Mouse (Mus musculus): ENCODE measurements at regions not wholly inside any gene's neighbourhood (a gene's known extent, or its start where the extent isn't known, plus 50 kb on each side); places are given as distances from the start of the nearest gene placed in this dataset.

- Histone ChIP-seq H3K4me2 (no peak overlapping the region), H3K9me3 (no peaks in the 10 kb centered on the region), H3K9ac (no peak overlapping the region), H3K4me3 (no peak overlapping the region), H3K4me1 (peaks cover 31% of the 10 kb centered on the region), H3K36me3 (no peaks in the 10 kb centered on the region), H3K27me3 (no peaks in the 10 kb centered on the region), H3K27ac (no peak overlapping the region)
- peak; percentile 59; the same call in 1 of the 2 replicates for ATAC-seq (ENCODE audit: insufficient number of reproducible peaks, low FRiP score, low TSS enrichment, low read depth)
- 47% methylated on average over 6 of the region's 6 CpGs for WGBS
Measured at GRCm38 (mm10) chr12:70547199-70547598, 94.3 kb downstream of the Tmx1 start.

GRCm38 (mm10) chr12:70549296-70549695, 96.4 kb downstream of the Tmx1 start:
- no peaks in the 10 kb centered on the region for H3K27me3 ChIP-seq
- H3K27ac ChIP-seq, result no peak overlapping the region
- H3K4me3 ChIP-seq, result no peak overlapping the region
- H3K9me3 ChIP-seq, result no peaks in the 10 kb centered on the region
- H3K36me3 ChIP-seq, result no peaks in the 10 kb centered on the region
- no peak for ATAC-seq (ENCODE audit: insufficient number of reproducible peaks, low FRiP score, low TSS enrichment, low read depth)
- H3K4me2 ChIP-seq, result no peak overlapping the region
- H3K9ac ChIP-seq, result no peak overlapping the region
- 69% methylated on average over 9 of the region's 9 CpGs for WGBS
- peaks cover 16% of the 10 kb centered on the region; the same call in 1 of the 2 replicates for H3K4me1 ChIP-seq

GRCm38 (mm10) chr12:70553866-70554265, 101.0 kb downstream of the Tmx1 start:
- ATAC-seq (ENCODE audit: insufficient number of reproducible peaks, low FRiP score, low TSS enrichment, low read depth), result no peak
- Histone ChIP-seq H3K4me1 (0 out of 2 replicates have a peak, but pooled peaks cover 6% of the 10 kb centered on the region), H3K4me3 (no peak overlapping the region), H3K27ac (no peak overlapping the region), H3K36me3 (no peaks in the 10 kb centered on the region), H3K4me2 (no peak overlapping the region), H3K9ac (no peak overlapping the region), H3K9me3 (no peaks in the 10 kb centered on the region), H3K27me3 (no peaks in the 10 kb centered on the region)
- WGBS, result 79% methylated on average over 6 of the region's 6 CpGs

- no peak overlapping the region for H3K27ac ChIP-seq
- H3K27me3 ChIP-seq, result no peaks in the 10 kb centered on the region
- WGBS, result 59% methylated on average over 7 of the region's 7 CpGs
- H3K4me2 ChIP-seq, result no peak overlapping the region
- no peak for ATAC-seq (ENCODE audit: insufficient number of reproducible peaks, low FRiP score, low TSS enrichment, low read depth)
- no peak overlapping the region for H3K9ac ChIP-seq
- 0 out of 2 replicates have a peak, but pooled peaks cover 6% of the 10 kb centered on the region for H3K4me1 ChIP-seq
- no peak overlapping the region for H3K4me3 ChIP-seq
- H3K9me3 ChIP-seq, result no peaks in the 10 kb centered on the region
- H3K36me3 ChIP-seq, result no peaks in the 10 kb centered on the region
Measured at GRCm38 (mm10) chr12:70554586-70554985, 101.7 kb downstream of the Tmx1 start.

GRCm38 (mm10) chr12:70555723-70556122, 102.8 kb downstream of the Tmx1 start:
- Histone ChIP-seq H3K9ac (no peak overlapping the region), H3K36me3 (no peaks in the 10 kb centered on the region), H3K4me1 (0 out of 2 replicates have a peak, but pooled peaks cover 6% of the 10 kb centered on the region), H3K9me3 (no peaks in the 10 kb centered on the region), H3K4me3 (no peak overlapping the region), H3K4me2 (no peak overlapping the region), H3K27me3 (no peaks in the 10 kb centered on the region), H3K27ac (no peak overlapping the region; the same call in 1 of the 2 replicates)
- 60% methylated on average over 3 of the region's 3 CpGs for WGBS
- no peak for ATAC-seq (ENCODE audit: insufficient number of reproducible peaks, low FRiP score, low TSS enrichment, low read depth)

- Histone ChIP-seq H3K4me2 (no peak overlapping the region), H3K27me3 (no peaks in the 10 kb centered on the region), H3K4me1 (0 out of 2 replicates have a peak, but pooled peaks cover 6% of the 10 kb centered on the region), H3K9me3 (no peaks in the 10 kb centered on the region), H3K27ac (no peak overlapping the region), H3K36me3 (no peaks in the 10 kb centered on the region), H3K9ac (no peak overlapping the region), H3K4me3 (no peak overlapping the region)
- 82% methylated on average over 6 of the region's 6 CpGs for WGBS
- ATAC-seq (ENCODE audit: insufficient number of reproducible peaks, low FRiP score, low TSS enrichment, low read depth), result no peak
Measured at GRCm38 (mm10) chr12:70556820-70557219, 103.9 kb downstream of the Tmx1 start.

- Histone ChIP-seq H3K9ac (no peak overlapping the region), H3K27me3 (no peaks in the 10 kb centered on the region), H3K4me3 (no peak overlapping the region), H3K9me3 (no peaks in the 10 kb centered on the region), H3K4me2 (no peak overlapping the region), H3K27ac (no peak overlapping the region), H3K36me3 (no peaks in the 10 kb centered on the region), H3K4me1 (no peaks in the 10 kb centered on the region)
- 76% methylated on average over 4 of the region's 4 CpGs for WGBS
- no peak for ATAC-seq (ENCODE audit: insufficient number of reproducible peaks, low FRiP score, low TSS enrichment, low read depth)
Measured at GRCm38 (mm10) chr12:70563446-70563845, 110.6 kb downstream of the Tmx1 start.

- 0 out of 2 replicates have a peak, but pooled peaks cover 3% of the 10 kb centered on the region for H3K4me1 ChIP-seq
- no peak overlapping the region for H3K4me2 ChIP-seq
- no peak overlapping the region for H3K9ac ChIP-seq
- H3K9me3 ChIP-seq, result no peaks in the 10 kb centered on the region
- no peaks in the 10 kb centered on the region for H3K27me3 ChIP-seq
- no peak for ATAC-seq (ENCODE audit: insufficient number of reproducible peaks, low FRiP score, low TSS enrichment, low read depth)
- H3K27ac ChIP-seq, result no peak overlapping the region
- no peaks in the 10 kb centered on the region for H3K36me3 ChIP-seq
- H3K4me3 ChIP-seq, result no peak overlapping the region
- WGBS, result 52% methylated on average over 7 of the region's 7 CpGs
Measured at GRCm38 (mm10) chr12:70575665-70576064, 122.8 kb downstream of the Tmx1 start.

GRCm38 (mm10) chr12:70577769-70578168, 124.9 kb downstream of the Tmx1 start:
- H3K4me1 ChIP-seq, result 0 out of 2 replicates have a peak, but pooled peaks cover 3% of the 10 kb centered on the region
- 0 out of 2 replicates have a peak, but pooled peaks have one; percentile 65 for ATAC-seq (ENCODE audit: insufficient number of reproducible peaks, low FRiP score, low TSS enrichment, low read depth)
- H3K9me3 ChIP-seq, result no peaks in the 10 kb centered on the region
- no peaks in the 10 kb centered on the region for H3K36me3 ChIP-seq
- H3K9ac ChIP-seq, result no peak overlapping the region
- no peak overlapping the region for H3K4me2 ChIP-seq
- WGBS, result 54% methylated on average over 4 of the region's 4 CpGs
- no peak overlapping the region for H3K27ac ChIP-seq
- H3K27me3 ChIP-seq, result no peaks in the 10 kb centered on the region
- no peak overlapping the region for H3K4me3 ChIP-seq

- no peak overlapping the region for H3K4me3 ChIP-seq
- no peak for ATAC-seq (ENCODE audit: insufficient number of reproducible peaks, low FRiP score, low TSS enrichment, low read depth)
- H3K9me3 ChIP-seq, result no peaks in the 10 kb centered on the region
- H3K4me1 ChIP-seq, result 0 out of 2 replicates have a peak, but pooled peaks cover 3% of the 10 kb centered on the region
- no peaks in the 10 kb centered on the region for H3K36me3 ChIP-seq
- no peak overlapping the region for H3K4me2 ChIP-seq
- H3K27me3 ChIP-seq, result no peaks in the 10 kb centered on the region
- WGBS, result 75% methylated on average over 8 of the region's 8 CpGs
- H3K9ac ChIP-seq, result no peak overlapping the region
- H3K27ac ChIP-seq, result no peak overlapping the region
Measured at GRCm38 (mm10) chr12:70579328-70579905, 126.5 kb downstream of the Tmx1 start.

- no peak overlapping the region for H3K4me2 ChIP-seq
- no peak for ATAC-seq (ENCODE audit: insufficient number of reproducible peaks, low FRiP score, low TSS enrichment, low read depth)
- H3K27ac ChIP-seq, result no peak overlapping the region
- H3K36me3 ChIP-seq, result no peaks in the 10 kb centered on the region
- no peak overlapping the region for H3K4me3 ChIP-seq
- H3K4me1 ChIP-seq, result peaks cover 9% of the 10 kb centered on the region
- 86% methylated on average over 2 of the region's 2 CpGs for WGBS
- no peak overlapping the region for H3K9ac ChIP-seq
- no peaks in the 10 kb centered on the region for H3K27me3 ChIP-seq
- no peaks in the 10 kb centered on the region for H3K9me3 ChIP-seq
Measured at GRCm38 (mm10) chr12:70586181-70586580, 133.3 kb downstream of the Tmx1 start.

- Histone ChIP-seq H3K4me3 (no peak overlapping the region), H3K9me3 (no peaks in the 10 kb centered on the region), H3K9ac (no peak overlapping the region), H3K4me2 (no peak overlapping the region), H3K36me3 (no peaks in the 10 kb centered on the region), H3K4me1 (peaks cover 9% of the 10 kb centered on the region), H3K27ac (no peak overlapping the region), H3K27me3 (no peaks in the 10 kb centered on the region)
- WGBS, result 45% methylated on average over 3 of the region's 3 CpGs
- ATAC-seq (ENCODE audit: insufficient number of reproducible peaks, low FRiP score, low TSS enrichment, low read depth), result no peak
Measured at GRCm38 (mm10) chr12:70588234-70588633, 135.3 kb downstream of the Tmx1 start.

All from limb, embryonic 15.5 days (tissue).